Mouse (Mus musculus) 416B (cell line): ENCODE data around the gene Nell1.

Experiments used
- DNase-seq: peaks from one replicate; pipeline ENCODE4 v3.0.0; 2011; ENCODE audit warnings: low read depth

Gene Nell1

GRCm38 (mm10) chr7:50050144-50050543 is 75.5 kb downstream of the Nell1 start:
- DNase-seq, result no peak

GRCm38 (mm10) chr7:50053704-50054103 is 79.0 kb downstream of the Nell1 start:
- no peak for DNase-seq

GRCm38 (mm10) chr7:50094461-50094860 is 119.8 kb downstream of the Nell1 start:
- DNase-seq, result no peak

GRCm38 (mm10) chr7:50105612-50106321 is 131.1 kb downstream of the Nell1 start:
- no peak for DNase-seq

GRCm38 (mm10) chr7:50107261-50107660 is 132.6 kb downstream of the Nell1 start:
- no peak for DNase-seq

- DNase-seq, result no peak
These were observed 143.7 kb downstream of the Nell1 start for GRCm38 (mm10) chr7:50118348-50118747.

GRCm38 (mm10) chr7:50137706-50138105 is 163.0 kb downstream of the Nell1 start:
- no peak for DNase-seq

- no peak for DNase-seq
These were observed 174.7 kb downstream of the Nell1 start for GRCm38 (mm10) chr7:50149326-50149725.

GRCm38 (mm10) chr7:50150838-50151237 is 176.2 kb downstream of the Nell1 start:
- DNase-seq, result no peak

- no peak for DNase-seq
These were observed 179.0 kb downstream of the Nell1 start for GRCm38 (mm10) chr7:50153618-50154017.

- no peak for DNase-seq
These were observed 187.9 kb downstream of the Nell1 start for GRCm38 (mm10) chr7:50162602-50163001.

- DNase-seq, result no peak
These were observed 194.1 kb downstream of the Nell1 start for GRCm38 (mm10) chr7:50168778-50169177.

- DNase-seq, result no peak
These were observed 211.6 kb downstream of the Nell1 start for GRCm38 (mm10) chr7:50186306-50186705.

- no peak for DNase-seq
These were observed 219.3 kb downstream of the Nell1 start for GRCm38 (mm10) chr7:50193955-50194354.

GRCm38 (mm10) chr7:50195080-50195611 is 220.5 kb downstream of the Nell1 start:
- no peak for DNase-seq

- no peak for DNase-seq
These were observed 230.6 kb downstream of the Nell1 start for GRCm38 (mm10) chr7:50205268-50205667.

- DNase-seq, result no peak
These were observed 236.1 kb downstream of the Nell1 start for GRCm38 (mm10) chr7:50210678-50211251.

- no peak for DNase-seq
These were observed 247.2 kb downstream of the Nell1 start for GRCm38 (mm10) chr7:50221849-50222248.

GRCm38 (mm10) chr7:50226621-50227020 is 252.0 kb downstream of the Nell1 start:
- DNase-seq, result no peak

- no peak for DNase-seq
These were observed 253.6 kb downstream of the Nell1 start for GRCm38 (mm10) chr7:50228273-50228672.

- no peak for DNase-seq
These were observed 266.5 kb downstream of the Nell1 start for GRCm38 (mm10) chr7:50241213-50241612.

GRCm38 (mm10) chr7:50241634-50242273 is 267.1 kb downstream of the Nell1 start:
- no peak for DNase-seq

- no peak for DNase-seq
These were observed 278.5 kb downstream of the Nell1 start for GRCm38 (mm10) chr7:50253166-50253565.
